Mouse (Mus musculus): ENCODE measurements around the gene Wdr53. TPM values are rescaled to one million over a fixed set of nuclear protein-coding genes. Genes with fewer than 3 reads are reported as not detected.
A peak's percentile ranks its signal among the peaks of the same experiment; 100 is the strongest.
"Not testable (repeated sequence)": the region's sequence is repeated elsewhere in the genome, so short reads cannot be mapped to it uniquely, and the experiment has no call there.

The Wdr53 gene
- total RNA-seq (2021) = 10 to 100 TPM; 10.2 to 10.3 TPM

- intact Hi-C loops (cut with DNase I) = no loop called here
- DNase-seq = peak; percentile 98
Measured at GRCm38 (mm10) chr16:32246952-32247370, at the start of gene Wdr53, which contains the start of gene Fbxo45. Gene Wdr53 (plus strand): TSS chr16:32247227. Gene Fbxo45 (minus strand): TSS chr16:32247158.

- DNase-seq = peak; percentile 51
- intact Hi-C loops (cut with DNase I) = no loop called here
Measured at GRCm38 (mm10) chr16:32200256-32201003, 46.6 kb upstream of the Wdr53 start.

- no peak for DNase-seq
- intact Hi-C loops (cut with DNase I) = no loop called here
Measured at GRCm38 (mm10) chr16:32201004-32201325, 46.1 kb upstream of the Wdr53 start.

GRCm38 (mm10) chr16:32202681-32203080, 44.3 kb upstream of the Wdr53 start:
- peak; percentile 27 for DNase-seq

GRCm38 (mm10) chr16:32204902-32205301, 42.1 kb upstream of the Wdr53 start:
- DNase-seq = no peak
- intact Hi-C loops (cut with DNase I) = no loop called here

More at GRCm38 (mm10) chr16:32202681-32203080, 44.3 kb upstream of the Wdr53 start:
- intact Hi-C loops (cut with DNase I) = no loop called here

- intact Hi-C loops (cut with DNase I) = no loop called here
- no peak for DNase-seq
Measured at GRCm38 (mm10) chr16:32214156-32214555, 32.9 kb upstream of the Wdr53 start.

GRCm38 (mm10) chr16:32214804-32215576, 32.0 kb upstream of the Wdr53 start:
- intact Hi-C loops (cut with DNase I) = no loop called here

GRCm38 (mm10) chr16:32221803-32222202, 25.2 kb upstream of the Wdr53 start:
- intact Hi-C loops (cut with DNase I) = no loop called here
- no peak for DNase-seq

More at GRCm38 (mm10) chr16:32214804-32215576, 32.0 kb upstream of the Wdr53 start:
- DNase-seq = no peak

GRCm38 (mm10) chr16:32222399-32222798, 24.6 kb upstream of the Wdr53 start:
- no peak for DNase-seq
- intact Hi-C loops (cut with DNase I) = no loop called here

- intact Hi-C loops (cut with DNase I); DNase-seq: not testable (repeated sequence)
Measured at GRCm38 (mm10) chr16:32232050-32232449, 15.0 kb upstream of the Wdr53 start.

GRCm38 (mm10) chr16:32237930-32238680, 8.9 kb upstream of the Wdr53 start:
- intact Hi-C loops (cut with DNase I) = no loop called here
- no peak for DNase-seq

GRCm38 (mm10) chr16:32239428-32240312, 7.4 kb upstream of the Wdr53 start:
- no peak for DNase-seq
- intact Hi-C loops (cut with DNase I) = no loop called here

- DNase-seq = no peak
- intact Hi-C loops (cut with DNase I) = no loop called here
Measured at GRCm38 (mm10) chr16:32243901-32244300, 3.1 kb upstream of the Wdr53 start.

GRCm38 (mm10) chr16:32246351-32246791, 656 bp upstream of the Wdr53 start:
- intact Hi-C loops (cut with DNase I) = no loop called here

GRCm38 (mm10) chr16:32264225-32264624, 17.2 kb downstream of the Wdr53 start:
- intact Hi-C loops (cut with DNase I); DNase-seq: not testable (repeated sequence)

More at GRCm38 (mm10) chr16:32246351-32246791, 656 bp upstream of the Wdr53 start:
- DNase-seq = peak; percentile 58

GRCm38 (mm10) chr16:32271291-32271690, 24.3 kb downstream of the Wdr53 start, which contains the start of gene Smco1:
Gene Smco1 (plus strand): TSS chr16:32271468.
- intact Hi-C loops (cut with DNase I) = no loop called here

GRCm38 (mm10) chr16:32273338-32273737, 26.3 kb downstream of the Wdr53 start:
- intact Hi-C loops (cut with DNase I) = no loop called here
- peak; percentile 8 for DNase-seq

More at GRCm38 (mm10) chr16:32271291-32271690, 24.3 kb downstream of the Wdr53 start, which contains the start of gene Smco1:
- no peak for DNase-seq

GRCm38 (mm10) chr16:32275041-32275440, 28.0 kb downstream of the Wdr53 start:
- intact Hi-C loops (cut with DNase I) = no loop called here
- DNase-seq = no peak

- intact Hi-C loops (cut with DNase I) = no loop called here
Measured at GRCm38 (mm10) chr16:32275830-32276229, 28.8 kb downstream of the Wdr53 start.

More at GRCm38 (mm10) chr16:32275830-32276229, 28.8 kb downstream of the Wdr53 start:
- no peak for DNase-seq

Data from left cerebral cortex, postnatal 4 days (tissue).